Mouse (Mus musculus): ENCODE data around the gene Ly6g6e.

DNA sequence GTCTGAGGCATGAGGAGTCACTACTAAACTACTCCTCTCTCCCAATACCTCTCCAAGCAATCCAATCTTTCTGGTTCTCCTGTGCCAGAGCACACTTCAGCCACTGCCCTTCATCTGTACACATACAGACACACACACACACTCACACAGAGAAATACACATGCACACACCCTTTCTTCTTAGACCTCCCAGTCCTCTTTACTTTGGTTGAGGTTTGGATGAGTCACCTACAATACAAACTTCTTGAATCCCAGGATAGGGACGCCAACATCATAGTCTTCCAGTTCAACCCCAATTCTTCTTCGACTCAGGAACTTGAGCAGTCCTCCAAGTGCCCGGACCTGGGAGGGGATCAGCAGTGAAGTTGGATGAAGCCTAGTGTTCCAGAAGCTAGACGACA is 32.9 kb upstream of the Ly6g6e start:
- TF ChIP-seq CTCF (IDR thresholded peaks at IDR 0.05; ENCODE audit: low read depth) (no peak), EP300 (IDR thresholded peaks at IDR 0.05; ENCODE audit: low read depth) (no peak)
